Mouse (Mus musculus) CD8-positive naive resting alpha-beta T cell, adult 2 months (primary cell): ENCODE measurements at regions not wholly inside any gene's neighbourhood (a gene's known extent, or its start where the extent isn't known, plus 50 kb on each side); places are given as distances from the start of the nearest gene placed in this dataset.

ENCODE experiments used
- DNase-seq, 2 experiments: peaks; one replicate each; pipeline ENCODE4 v3.0.0; 2022; ENCODE audit warnings: low read depth in 2 of 2, low spot score in 2 of 2

DNA sequence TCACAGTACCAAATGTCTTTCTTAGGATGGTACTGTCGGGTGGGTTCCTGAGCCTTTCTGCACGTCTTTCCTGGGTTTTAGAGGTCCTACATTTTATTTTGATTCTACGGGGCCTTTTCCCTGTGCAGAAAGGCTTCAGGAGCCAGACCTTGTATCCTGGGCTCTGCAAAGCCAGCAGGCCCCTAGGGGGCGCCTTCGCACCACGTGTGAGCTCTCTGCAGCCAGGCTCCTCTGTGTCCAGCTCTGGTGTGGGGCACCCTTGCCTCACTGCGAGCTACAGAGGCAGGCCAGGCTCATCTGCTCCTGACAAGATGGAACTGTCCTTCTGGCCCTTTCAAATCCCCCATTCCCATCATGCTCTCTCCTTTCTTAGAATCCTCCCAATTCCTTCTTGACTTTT, 53.3 kb upstream of the Usp3 start:
- peak; percentile 69 to 73 for DNase-seq

DNA sequence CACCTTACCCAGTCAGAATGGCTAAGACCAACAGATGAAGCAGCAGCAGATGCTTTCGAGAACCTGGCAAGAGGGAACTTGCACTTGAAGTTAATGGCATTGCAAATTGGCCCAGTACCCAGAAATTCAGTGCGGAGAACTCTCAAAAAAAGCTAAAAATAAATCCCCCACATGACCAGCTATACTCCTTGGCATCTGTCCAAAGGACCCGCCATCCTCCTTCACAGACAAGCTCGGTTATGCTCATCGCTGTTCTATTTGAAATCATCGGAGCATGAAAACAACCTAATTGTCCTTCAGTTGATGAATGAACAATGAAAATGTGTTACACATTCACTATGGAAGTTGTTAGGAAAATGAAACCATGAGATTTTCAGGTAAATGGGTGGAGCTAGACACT, 58.4 kb upstream of the Usp3 start:
- DNase-seq: no peak

- no peak for DNase-seq
Measured at GRCm38 (mm10) chr9:66657116-66657758, 56.2 kb upstream of the Car12 start.

GRCm38 (mm10) chr9:66658707-66659242, 54.7 kb upstream of the Car12 start:
- DNase-seq: no peak

DNA sequence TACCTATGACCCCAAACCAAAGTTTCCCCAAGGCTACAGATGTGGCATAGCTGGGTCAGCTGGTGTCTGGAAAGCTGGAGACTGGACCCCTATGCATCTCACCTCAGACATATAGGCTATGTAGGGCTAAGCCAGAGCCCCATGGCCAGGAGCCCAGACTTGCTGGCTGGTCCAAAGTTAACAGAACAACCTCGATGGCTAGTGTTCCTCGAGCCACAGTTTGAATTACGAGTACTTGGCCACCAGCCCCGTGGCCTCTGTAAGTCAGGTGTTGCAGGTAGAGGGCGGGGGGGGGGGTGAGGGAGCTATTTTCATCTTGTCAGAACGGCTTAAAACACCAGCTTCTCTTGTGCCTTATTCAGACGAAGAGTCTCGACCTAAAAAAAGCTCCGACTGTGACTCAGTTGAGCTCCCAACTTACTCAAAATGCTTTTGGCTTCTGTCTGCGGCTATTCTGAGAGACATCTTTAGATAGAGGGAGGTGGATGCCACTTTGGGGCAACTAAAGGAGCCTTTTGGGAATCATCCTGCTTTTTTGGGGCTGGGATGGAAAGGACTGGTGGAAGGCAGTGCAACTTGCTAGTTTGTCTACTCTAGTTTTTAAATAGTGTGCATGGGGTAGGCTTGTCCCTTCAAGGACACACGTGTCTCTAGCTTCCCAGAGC, 53.6 kb upstream of the Car12 start:
- DNase-seq: no peak

DNA sequence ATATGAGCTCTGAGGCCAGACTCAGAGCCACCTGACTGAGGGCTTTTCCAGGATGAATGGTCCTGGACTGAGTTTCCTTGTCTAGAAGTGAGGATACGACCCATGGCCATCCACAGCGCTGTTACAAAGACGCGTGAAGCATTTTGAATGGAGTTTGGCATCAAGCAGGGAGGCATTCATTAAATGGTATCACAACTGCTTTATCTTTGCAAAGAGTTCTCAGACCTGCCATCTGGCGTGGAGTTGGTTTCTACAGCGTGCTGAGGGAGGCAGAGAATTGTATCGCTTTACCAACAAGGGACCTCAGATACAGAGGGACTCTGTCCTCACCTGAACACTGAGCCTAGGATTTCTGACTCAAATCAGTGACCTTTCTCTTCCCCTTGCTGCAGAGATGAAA, 51.9 kb upstream of the Car12 start:
- no peak for DNase-seq

DNA sequence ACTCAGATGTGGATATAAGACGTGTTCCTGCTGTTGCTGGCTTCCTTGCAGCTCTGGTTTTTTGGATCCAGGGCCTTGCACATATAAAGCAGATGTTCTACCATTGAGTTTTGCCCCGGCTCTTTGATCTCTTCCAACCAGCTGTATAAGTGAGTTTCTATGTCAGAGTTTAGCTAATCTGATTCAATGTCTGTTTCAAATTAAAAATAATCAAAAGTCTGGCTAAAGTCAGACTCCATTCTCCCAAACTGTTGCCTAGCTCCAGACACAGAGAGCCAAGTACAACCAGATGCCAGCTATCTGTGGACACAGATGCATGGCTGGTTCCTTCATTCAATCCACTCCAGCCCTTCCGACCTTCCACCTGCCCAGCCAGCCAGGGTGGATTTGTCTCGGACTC, 51.0 kb upstream of the Car12 start:
- no peak for DNase-seq
